Mouse (Mus musculus) CH12.LX (cell line): Measurements from ENCODE around the gene Ube2v1. TPM values are rescaled to one million over a fixed set of nuclear protein-coding genes. Genes with fewer than 3 reads are reported as not detected.

Source experiments
- DNase-seq: peaks from one replicate; pipeline ENCODE4 v3.0.0-alpha.2; 2013; ENCODE audit errors: extremely low read depth
- H3K27ac ChIP-seq: 2 replicates; pipeline ENCODE4 v1.5.1; 2012; ENCODE audit warnings: low read depth, mild to moderate bottlenecking, control low read depth, moderate library complexity; ENCODE audit not compliant: insufficient read depth
- H3K27me3 ChIP-seq: replicated peaks from 2 replicates; pipeline ENCODE3; 2012; ENCODE audit warnings: inconsistent platforms
- H3K36me3 ChIP-seq, 2 experiments: replicated peaks in 1 of 2; 2 replicates each; pipeline versions ENCODE3 to v1.6.1; 2012; ENCODE audit warnings: inconsistent platforms in 1 of 2, low read length in 1 of 2, mild to moderate bottlenecking in 1 of 2, mixed read lengths in 1 of 2, moderate library complexity in 1 of 2; ENCODE audit not compliant: control insufficient read depth in 1 of 2, insufficient read depth in 1 of 2
- H3K4me1 ChIP-seq, 2 experiments: 2 replicates each; pipeline ENCODE4 v1.6.1; 2012; ENCODE audit warnings: inconsistent platforms in 1 of 2, moderate library complexity in 1 of 2; ENCODE audit not compliant: insufficient read depth in 2 of 2, control insufficient read depth in 1 of 2
- H3K4me2 ChIP-seq: 2 replicates; pipeline ENCODE4 v1.6.1; 2012; ENCODE audit warnings: low read depth, mild to moderate bottlenecking, control low read depth; ENCODE audit not compliant: poor library complexity, insufficient read depth, severe bottlenecking
- H3K4me3 ChIP-seq, 3 experiments: fragments of 150-350 bp in 1 of 3; sonication (generic) in 1 of 3; replicated peaks in 1 of 3; 2 replicates each; pipeline versions ENCODE3 to v1.5.1; 2011 to 2012; ENCODE audit warnings: low read depth in 2 of 3, low read length in 2 of 3, mild to moderate bottlenecking in 2 of 3, moderate library complexity in 2 of 3, control low read depth in 1 of 3, improper control_type of control experiment in 1 of 3, inconsistent platforms in 1 of 3, mixed read lengths in 1 of 3; ENCODE audit not compliant: poor library complexity in 1 of 3
- H3K79me2 ChIP-seq: replicated peaks from 2 replicates; pipeline ENCODE4 v1.6.1; 2012; ENCODE audit warnings: mild to moderate bottlenecking, moderate library complexity; ENCODE audit not compliant: control insufficient read depth, poor library complexity, insufficient read depth, severe bottlenecking; ENCODE audit errors: extremely low read depth
- H3K9ac ChIP-seq: 2 replicates; pipeline ENCODE4 v1.6.1; 2012; ENCODE audit warnings: low read depth, mild to moderate bottlenecking, control low read depth, moderate library complexity; ENCODE audit not compliant: insufficient read depth
- H3K9me3 ChIP-seq: replicated peaks from 2 replicates; pipeline ENCODE3; 2012; ENCODE audit warnings: low read length, inconsistent platforms, mixed read lengths
- BHLHE40 ChIP-seq: IDR thresholded peaks from 2 replicates; pipeline ENCODE4 v1.6.1; 2011; ENCODE audit warnings: mild to moderate bottlenecking, low read depth, low read length, improper control_type of control experiment
- CTCF ChIP-seq, 2 experiments: IDR thresholded peaks in 1 of 2; conservative IDR thresholded peaks in 1 of 2; 2 replicates each; pipeline ENCODE4 v1.5.1; 2011 to 2012; ENCODE audit warnings: low read depth in 2 of 2, low read length in 2 of 2, improper control_type of control experiment in 1 of 2, inconsistent platforms in 1 of 2, mild to moderate bottlenecking in 1 of 2, moderate library complexity in 1 of 2
- EP300 ChIP-seq: IDR thresholded peaks from 2 replicates; pipeline ENCODE4 v1.6.1; 2011; ENCODE audit warnings: low read length, improper control_type of control experiment
- ETS1 ChIP-seq: conservative IDR thresholded peaks from 2 replicates; pipeline ENCODE4 v1.6.1; 2012; ENCODE audit warnings: low read depth, mild to moderate bottlenecking, inconsistent platforms, low read length, improper control_type of control experiment, moderate library complexity
- IRF4 ChIP-seq: IDR thresholded peaks from 2 replicates; pipeline ENCODE4 v1.6.1; 2014; ENCODE audit warnings: low read depth, mild to moderate bottlenecking, inconsistent platforms, low read length, improper control_type of control experiment
- JUN ChIP-seq: IDR thresholded peaks from 2 replicates; pipeline ENCODE4 v1.6.1; 2011; ENCODE audit warnings: low read depth, mild to moderate bottlenecking, low read length, improper control_type of control experiment, moderate library complexity; ENCODE audit not compliant: insufficient read depth
- JUND ChIP-seq: conservative IDR thresholded peaks from 2 replicates; pipeline ENCODE4 v1.6.1; 2011; ENCODE audit warnings: low read depth, low read length, improper control_type of control experiment
- MAFK ChIP-seq: IDR thresholded peaks from 2 replicates; pipeline ENCODE4 v1.6.1; 2011; ENCODE audit warnings: low read length, improper control_type of control experiment; ENCODE audit not compliant: insufficient replicate concordance
- MAX ChIP-seq: IDR thresholded peaks from 2 replicates; pipeline ENCODE4 v1.6.1; 2011; ENCODE audit warnings: low read length, improper control_type of control experiment
- MEF2A ChIP-seq: IDR thresholded peaks from 2 replicates; pipeline ENCODE4 v1.6.1; 2014; ENCODE audit warnings: low read depth, mild to moderate bottlenecking, inconsistent platforms, low read length, improper control_type of control experiment, borderline replicate concordance
- MXI1 ChIP-seq: IDR thresholded peaks from 2 replicates; pipeline ENCODE4 v1.6.1; 2011; ENCODE audit warnings: mild to moderate bottlenecking, low read depth, low read length, improper control_type of control experiment
- NRF1 ChIP-seq: IDR thresholded peaks from 2 replicates; pipeline ENCODE4 v1.6.1; 2014; ENCODE audit warnings: low read depth, mild to moderate bottlenecking, inconsistent platforms, low read length, improper control_type of control experiment, moderate library complexity
- POLR2A ChIP-seq: IDR thresholded peaks from 2 replicates; pipeline ENCODE4 v1.6.1; 2011; ENCODE audit warnings: low read depth, mild to moderate bottlenecking, improper control_type of control experiment, low read length
- RCOR1 ChIP-seq: conservative IDR thresholded peaks from 2 replicates; pipeline ENCODE4 v1.6.1; 2012; ENCODE audit warnings: low read depth, mild to moderate bottlenecking, inconsistent platforms, low read length, improper control_type of control experiment
- SIN3A ChIP-seq: IDR thresholded peaks from 2 replicates; pipeline ENCODE4 v1.6.1; 2012; ENCODE audit warnings: low read length, improper control_type of control experiment, inconsistent platforms
- SMC3 ChIP-seq: IDR thresholded peaks from 2 replicates; pipeline ENCODE4 v1.6.1; 2011; ENCODE audit warnings: low read depth, low read length, improper control_type of control experiment
- TBP ChIP-seq: conservative IDR thresholded peaks from 2 replicates; pipeline ENCODE4 v1.6.1; 2011; ENCODE audit warnings: low read depth, low read length, improper control_type of control experiment
- TCF12 ChIP-seq: IDR thresholded peaks from 2 replicates; pipeline ENCODE4 v1.6.1; 2014; ENCODE audit warnings: low read depth, mild to moderate bottlenecking, inconsistent platforms, low read length, improper control_type of control experiment
- USF1 ChIP-seq: IDR thresholded peaks from 2 replicates; pipeline ENCODE4 v1.6.1; 2014; ENCODE audit warnings: low read depth, mild to moderate bottlenecking, inconsistent platforms, low read length, improper control_type of control experiment
- USF2 ChIP-seq: conservative IDR thresholded peaks from 2 replicates; pipeline ENCODE4 v1.6.1; 2011; ENCODE audit warnings: low read depth, low read length, improper control_type of control experiment
- ZC3H11A ChIP-seq: IDR thresholded peaks from 2 replicates; pipeline ENCODE4 v1.6.1; 2012; ENCODE audit warnings: low read depth, mild to moderate bottlenecking, inconsistent platforms, low read length, improper control_type of control experiment
- ZKSCAN1 ChIP-seq: IDR thresholded peaks from 2 replicates; pipeline ENCODE4 v1.6.1; 2012; ENCODE audit warnings: low read depth, inconsistent platforms, low read length, improper control_type of control experiment, borderline replicate concordance
- dilution Hi-C: fragments of 300-500 bp; cut with MboI; formaldehyde crosslinking; loops from 2 replicates; pipeline ENCODE4 v1.14.3; 2020; ENCODE audit warnings: low sequenced_read_pairs; ENCODE audit not compliant: extremely low pct_unique_long_range_greater_than_20kb, extremely low pct_ligation_motif_present
- in situ Hi-C: fragments of 300-500 bp; cut with MboI; formaldehyde crosslinking; loops from 3 replicates; pipeline ENCODE4 v1.14.3; 2019; ENCODE audit warnings: low sequenced_read_pairs, low pct_ligation_motif_present, low pct_unique_long_range_greater_than_20kb, mixed read lengths
- polyA plus RNA-seq: library from polyadenylated mRNA; unstranded; fragments of >175 nt; gene quantifications from 2 replicates; pipeline ENCODE4 v1.2.1, GENCODE M21; 2012; ENCODE audit warnings: low read depth; ENCODE audit not compliant: insufficient read length
- total RNA-seq, 2 experiments: library from RNA; depleted of rRNA; stranded (reverse); fragments of 300-350 nt in 1 of 2; fragments of >200 nt in 1 of 2; gene quantifications; 2 replicates each; pipeline ENCODE4 v1.2.3; 2012 to 2014

Gene Ube2v1
- total and polyA plus RNA-seq, 3 experiments, result 92.8 to 184 (median 126) TPM

- TF ChIP-seq IRF4 (peak; percentile 46), ZKSCAN1 (no peak), POLR2A (peak; percentile 65), JUN (no peak), RCOR1 (no peak), NRF1 (peak; percentile 75), ZC3H11A (no peak), MAX (no peak), SIN3A (peak; percentile 84)
These were observed 2.5 kb upstream of the Ube2v1 start (continued) for GRCm38 (mm10) chr2:167634338-167634770.

GRCm38 (mm10) chr2:167633537-167633872, 1.6 kb upstream of the Ube2v1 start:
- Histone ChIP-seq H3K4me2 (peak overlapping the region; percentile 88), H3K4me3 (peak overlapping the region; percentile 8 to 86 (median 68))

GRCm38 (mm10) chr2:167632731-167633536, 1.0 kb upstream of the Ube2v1 start:
- dilution Hi-C loops (no loop called here), in situ Hi-C loops (no loop called here)
- no peak for DNase-seq
- Histone ChIP-seq H3K9ac (peak overlapping the region; percentile 66), H3K36me3 (peaks cover 13 to 19% of the 10 kb centered on the region in 2 experiments), H3K4me2 (peak overlapping the region; percentile 88), H3K4me1 (peaks cover 30 to 50% of the 10 kb centered on the region in 2 experiments), H3K4me3 (peak overlapping the region; percentile 8 to 86 (median 49)), H3K9me3 (peaks cover 3% of the 10 kb centered on the region), H3K79me2 (peaks cover 36% of the 10 kb centered on the region), H3K27me3 (no peaks in the 10 kb centered on the region), H3K27ac (peak overlapping the region; percentile 97)
- TF ChIP-seq ETS1, result no peak
- 0 out of 2 replicates have a peak, but pooled peaks have one; percentile 5 for TF ChIP-seq BHLHE40

More at GRCm38 (mm10) chr2:167633537-167633872, 1.6 kb upstream of the Ube2v1 start:
- H3K4me1 ChIP-seq, result peaks cover 24 to 44% of the 10 kb centered on the region in 2 experiments
- peak overlapping the region; percentile 95 for H3K27ac ChIP-seq
- peak; percentile 64 for DNase-seq
- in situ Hi-C loops, result no loop called here
- H3K27me3 ChIP-seq, result no peaks in the 10 kb centered on the region
- dilution Hi-C loops, result no loop called here
- H3K36me3 ChIP-seq, result peaks cover 7 to 13% of the 10 kb centered on the region in 2 experiments
- peaks cover 30% of the 10 kb centered on the region for H3K79me2 ChIP-seq
- H3K9me3 ChIP-seq, result peaks cover 3% of the 10 kb centered on the region
- no peak for TF ChIP-seq MAFK
- TF ChIP-seq POLR2A, result no peak
- peak; percentile 43; the same call in 1 of the 2 replicates for TF ChIP-seq EP300
- peak; percentile 57; the same call in 1 of the 2 replicates for TF ChIP-seq BHLHE40
- TF ChIP-seq TBP, result 0 out of 2 replicates have a peak, but pooled peaks have one; percentile 70
- TF ChIP-seq SMC3, result no peak
- TF ChIP-seq TCF12, result peak; percentile 45; the same call in 1 of the 2 replicates
- TF ChIP-seq IRF4, result peak; percentile 91
- TF ChIP-seq USF1, result peak; percentile 76
- no peak for TF ChIP-seq ZC3H11A
- peak; percentile 75 for TF ChIP-seq ETS1
- peak; percentile 63 for TF ChIP-seq JUN
- TF ChIP-seq CTCF (conservative IDR thresholded peaks at IDR 0.05 in 1 of 2, IDR thresholded peaks at IDR 0.05 in 1 of 2; ENCODE audit: low read depth in 2 of 2, low read length in 2 of 2), result no peak
- 0 out of 2 replicates have a peak, but pooled peaks have one; percentile 38 for TF ChIP-seq MXI1
- peak; percentile 59; the same call in 1 of the 2 replicates for TF ChIP-seq MEF2A
- TF ChIP-seq JUND, result peak; percentile 87
- peak; percentile 60 for TF ChIP-seq USF2
- peak overlapping the region; percentile 66 for H3K9ac ChIP-seq
